Mouse (Mus musculus) C2C12 (cell line): ENCODE measurements at regions not wholly inside any gene's neighbourhood (a gene's known extent, or its start where the extent isn't known, plus 50 kb on each side); places are given as distances from the start of the nearest gene placed in this dataset.
"Not testable (repeated sequence)": the region's sequence is repeated elsewhere in the genome, so short reads cannot be mapped to it uniquely, and the experiment has no call there.

Source experiments
- H3K27me3 ChIP-seq: one replicate; pipeline ENCODE4 v1.6.1; 2011; ENCODE audit not compliant: control insufficient read depth, insufficient read depth, insufficient read length
- H3K36me3 ChIP-seq: one replicate; pipeline ENCODE4 v1.6.1; 2011; ENCODE audit not compliant: control insufficient read depth, insufficient read depth
- H3K4me3 ChIP-seq: one replicate; pipeline ENCODE4 v1.5.1; 2011; ENCODE audit warnings: mild to moderate bottlenecking, control low read depth; ENCODE audit not compliant: poor library complexity, insufficient read depth, severe bottlenecking
- H3K79me2 ChIP-seq: one replicate; pipeline ENCODE4 v1.6.1; 2011; ENCODE audit not compliant: control insufficient read depth, insufficient read depth
- H3K79me3 ChIP-seq: one replicate; pipeline ENCODE4 v1.6.1; 2011; ENCODE audit warnings: low read depth, control low read depth
- H3ac ChIP-seq: one replicate; pipeline ENCODE3; 2011; ENCODE audit warnings: low read depth; ENCODE audit not compliant: control insufficient read depth, insufficient read length
- CEBPB ChIP-seq: IDR thresholded peaks from one replicate; pipeline ENCODE4 v1.6.1; 2011; ENCODE audit warnings: low read depth, mild to moderate bottlenecking, control low read depth, moderate library complexity
- CTCF ChIP-seq: IDR thresholded peaks from one replicate; pipeline ENCODE4 v1.5.1; 2011; ENCODE audit not compliant: control insufficient read depth, insufficient read depth, insufficient read length
- FOSL1 ChIP-seq: IDR thresholded peaks from one replicate; pipeline ENCODE4 v1.8.0; 2011; ENCODE audit warnings: mild to moderate bottlenecking, low read length; ENCODE audit not compliant: poor library complexity, insufficient read depth, severe bottlenecking
- MAX ChIP-seq: IDR thresholded peaks from one replicate; pipeline ENCODE4 v1.6.1; 2011; ENCODE audit warnings: mild to moderate bottlenecking, control low read depth
- MYOD1 ChIP-seq: IDR thresholded peaks from one replicate; pipeline ENCODE4 v1.6.1; 2011; ENCODE audit warnings: low read depth; ENCODE audit not compliant: control insufficient read depth, insufficient read length
- MYOG ChIP-seq: IDR thresholded peaks from one replicate; pipeline ENCODE4 v1.6.1; 2011; ENCODE audit not compliant: control insufficient read depth, insufficient read length; ENCODE audit errors: extremely low read depth
- USF1 ChIP-seq: IDR thresholded peaks from one replicate; pipeline ENCODE4 v1.6.1; 2011; ENCODE audit warnings: low read depth, mild to moderate bottlenecking, control low read depth, moderate library complexity

DNA sequence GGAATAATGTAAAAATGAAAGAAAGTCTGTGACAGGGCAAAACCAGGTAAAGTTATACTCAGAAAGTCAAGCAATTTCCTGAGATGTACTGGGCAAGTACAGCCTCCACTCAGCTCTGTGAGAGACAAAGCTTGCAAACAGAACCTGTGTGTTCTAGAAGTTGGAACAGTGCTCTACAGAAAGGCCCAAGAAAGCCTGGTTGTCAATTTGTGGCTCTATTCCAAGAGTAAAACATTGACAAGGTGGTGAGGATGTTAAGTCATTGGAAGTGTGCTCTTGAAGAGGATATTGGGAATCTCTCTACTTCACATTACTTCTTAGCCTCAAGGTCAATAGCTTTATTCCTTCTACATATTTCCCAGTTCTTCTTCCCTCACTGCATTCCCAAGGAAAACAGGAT, 129.9 kb upstream of the Plxna2 start:
- Histone ChIP-seq H3K79me2 (no peaks in the 10 kb centered on the region), H3ac (no peak overlapping the region), H3K27me3 (no peaks in the 10 kb centered on the region), H3K36me3 (no peaks in the 10 kb centered on the region), H3K79me3 (no peaks in the 10 kb centered on the region), H3K4me3 (no peak overlapping the region)
- no peak for TF ChIP-seq MYOG
- TF ChIP-seq CEBPB: no peak
- TF ChIP-seq MYOD1: no peak
- TF ChIP-seq CTCF: no peak
- TF ChIP-seq USF1: no peak
- TF ChIP-seq MAX: no peak
- TF ChIP-seq FOSL1: no peak

DNA sequence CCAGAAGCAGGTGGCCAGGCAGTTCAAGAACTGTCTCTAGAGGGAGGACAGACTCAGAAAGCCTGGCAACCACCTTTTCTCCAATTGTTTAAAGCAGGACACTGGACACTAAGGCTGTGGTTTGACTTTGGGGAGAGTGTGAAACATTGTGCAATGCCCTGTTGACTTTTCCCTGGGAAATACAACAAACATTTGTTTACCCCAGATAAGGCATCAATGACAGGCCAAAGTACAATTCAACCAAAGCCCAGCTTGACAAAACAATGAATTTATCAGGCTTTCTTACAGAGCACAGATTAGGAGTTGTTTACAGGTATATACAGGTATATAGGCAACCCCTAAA, 135.3 kb upstream of the Plxna2 start:
- Histone ChIP-seq H3K4me3 (no peak overlapping the region), H3K27me3 (no peaks in the 10 kb centered on the region), H3K79me2 (no peaks in the 10 kb centered on the region), H3K79me3 (no peaks in the 10 kb centered on the region), H3K36me3 (no peaks in the 10 kb centered on the region), H3ac (no peak overlapping the region)
- TF ChIP-seq CTCF (no peak), MAX (no peak), MYOD1 (no peak), FOSL1 (no peak), USF1 (no peak), CEBPB (no peak), MYOG (no peak)

DNA sequence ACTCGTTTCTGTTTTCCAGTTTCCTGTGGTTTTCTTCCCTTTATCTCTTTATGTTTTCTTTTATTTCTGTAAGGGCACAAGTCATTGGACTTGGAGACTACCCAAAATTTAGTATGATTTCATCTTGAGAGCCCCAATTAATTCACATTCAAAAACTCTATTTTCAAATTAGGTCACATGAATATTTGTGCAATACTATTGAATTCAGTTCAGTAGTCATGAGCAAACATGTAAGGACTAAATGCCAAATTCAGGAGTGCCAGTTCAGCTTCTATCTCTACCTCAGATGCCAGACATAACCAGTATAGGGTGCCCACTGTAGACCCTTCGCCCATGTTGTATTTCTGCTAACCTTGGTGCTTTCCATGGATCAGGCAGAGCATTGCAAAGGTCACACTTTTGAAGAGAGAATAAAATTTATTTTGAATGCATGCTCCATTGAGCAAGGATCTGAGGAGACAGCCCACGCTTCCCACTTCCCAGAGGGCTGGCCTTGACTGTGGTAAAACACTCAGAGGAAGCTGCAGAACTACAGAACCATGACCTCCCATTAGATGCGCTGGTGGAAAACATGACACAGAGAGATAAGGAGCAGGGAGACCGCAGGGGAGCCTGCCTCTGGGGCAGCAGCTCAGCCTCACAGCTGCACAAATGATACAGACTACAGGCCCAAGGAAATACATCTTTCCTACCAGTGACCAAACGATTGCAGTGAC, 135.9 kb upstream of the Plxna2 start:
- H3K4me3 ChIP-seq: no peak overlapping the region
- H3K36me3 ChIP-seq: no peaks in the 10 kb centered on the region
- H3ac ChIP-seq: no peak overlapping the region
- no peak for TF ChIP-seq FOSL1
- TF ChIP-seq MYOD1: no peak
- H3K27me3 ChIP-seq: no peaks in the 10 kb centered on the region
- no peaks in the 10 kb centered on the region for H3K79me3 ChIP-seq
- no peaks in the 10 kb centered on the region for H3K79me2 ChIP-seq

DNA sequence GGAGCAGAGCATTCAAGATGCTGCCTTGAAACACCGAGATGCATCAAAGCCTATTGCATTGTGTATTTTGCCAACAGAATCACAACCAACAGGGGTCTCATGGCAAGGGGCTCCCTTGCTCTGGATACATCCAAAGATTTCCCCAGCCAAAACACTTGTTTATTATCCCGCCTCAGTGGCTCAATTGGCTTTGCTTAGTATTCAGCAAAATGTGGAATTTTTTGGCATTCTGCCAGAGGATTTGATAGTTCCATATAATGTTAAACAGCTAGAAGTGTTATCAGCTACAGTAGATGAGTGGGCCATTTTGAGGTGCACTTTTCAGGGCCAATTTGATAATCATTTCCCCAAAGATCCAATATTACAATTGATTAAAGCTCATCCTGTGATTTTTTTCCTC, 146.7 kb upstream of the Plxna2 start:
- not testable (repeated sequence) for H3K79me2 ChIP-seq, H3K36me3 ChIP-seq, H3K79me3 ChIP-seq, H3K27me3 ChIP-seq, H3K4me3 ChIP-seq, H3ac ChIP-seq

DNA sequence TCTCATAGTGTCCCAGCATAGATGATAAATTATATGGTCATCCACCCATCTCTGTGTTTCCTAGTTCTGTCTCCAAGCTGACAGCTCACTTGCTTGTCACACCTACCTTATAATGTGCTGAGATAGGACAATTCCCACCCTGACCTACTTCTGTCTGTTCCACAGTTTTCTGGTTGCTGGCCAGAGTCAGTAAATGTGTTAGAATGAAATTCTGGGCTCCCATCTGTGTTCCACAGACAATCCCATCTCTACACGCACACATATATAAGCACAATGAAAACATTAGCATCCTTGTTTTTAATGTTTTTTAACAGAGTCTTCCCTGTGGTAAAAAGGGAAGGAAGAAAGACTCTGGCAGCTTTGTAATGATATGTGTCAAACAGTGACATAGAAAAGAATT, 165.5 kb upstream of the Plxna2 start:
- no peak overlapping the region for H3K4me3 ChIP-seq
- no peak overlapping the region for H3ac ChIP-seq
- no peaks in the 10 kb centered on the region for H3K27me3 ChIP-seq
- no peaks in the 10 kb centered on the region for H3K79me3 ChIP-seq
- H3K79me2 ChIP-seq: no peaks in the 10 kb centered on the region
- TF ChIP-seq FOSL1: no peak
- no peaks in the 10 kb centered on the region for H3K36me3 ChIP-seq

DNA sequence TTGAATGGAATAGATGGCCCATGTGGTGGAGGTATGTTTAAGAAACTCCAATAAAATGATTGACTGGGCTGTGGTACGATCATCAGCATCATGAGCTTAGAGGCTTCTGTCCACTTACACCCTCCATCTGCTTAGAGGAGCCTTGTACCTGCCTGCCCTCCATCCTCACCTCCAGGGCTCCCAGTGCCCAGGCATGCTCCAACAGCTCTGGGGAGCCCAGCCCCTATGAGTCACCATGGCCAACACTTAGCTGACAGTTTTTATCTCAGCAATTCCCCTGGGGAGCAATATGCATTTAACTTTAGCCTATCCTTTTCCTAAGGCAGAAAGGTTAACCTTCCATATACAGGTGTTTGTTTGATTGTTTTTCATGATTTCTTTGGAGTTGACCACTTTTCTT, 174.3 kb upstream of the Plxna2 start:
- no peaks in the 10 kb centered on the region for H3K79me3 ChIP-seq
- H3K79me2 ChIP-seq: no peaks in the 10 kb centered on the region
- H3K27me3 ChIP-seq: no peaks in the 10 kb centered on the region
- H3ac ChIP-seq: no peak overlapping the region
- no peak overlapping the region for H3K4me3 ChIP-seq
- H3K36me3 ChIP-seq: no peaks in the 10 kb centered on the region
- no peak for TF ChIP-seq CTCF
- TF ChIP-seq MYOG: no peak
- no peak for TF ChIP-seq FOSL1
- TF ChIP-seq MYOD1: no peak
- no peak for TF ChIP-seq CEBPB
- TF ChIP-seq MAX: no peak
- no peak for TF ChIP-seq USF1

DNA sequence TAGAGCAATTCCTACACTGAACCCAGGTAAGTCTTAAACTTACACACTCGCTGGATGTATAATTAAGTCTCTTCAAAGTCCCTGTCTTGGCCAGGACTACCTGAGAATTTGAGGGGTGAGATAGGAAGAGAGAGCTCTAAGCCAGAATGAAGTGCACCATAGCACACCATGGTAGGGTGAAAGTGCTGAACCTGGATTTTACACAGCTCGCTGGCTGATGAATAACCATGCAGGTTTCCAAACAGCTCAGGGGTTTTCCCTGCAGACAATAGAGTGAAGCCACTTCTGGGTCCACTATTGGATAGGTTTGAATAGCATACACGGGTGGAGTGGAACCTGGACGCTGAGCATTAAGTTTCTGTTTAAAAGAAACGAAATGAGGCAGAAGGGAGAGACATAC, 180.7 kb upstream of the Plxna2 start:
- TF ChIP-seq MAX: no peak
- no peak for TF ChIP-seq MYOD1
- TF ChIP-seq MYOG: no peak
- no peak for TF ChIP-seq CEBPB
- TF ChIP-seq FOSL1: no peak
- no peak for TF ChIP-seq USF1
- no peak for TF ChIP-seq CTCF
- Histone ChIP-seq H3K36me3 (no peaks in the 10 kb centered on the region), H3K4me3 (no peak overlapping the region), H3K27me3 (no peaks in the 10 kb centered on the region), H3K79me2 (no peaks in the 10 kb centered on the region), H3K79me3 (no peaks in the 10 kb centered on the region), H3ac (no peak overlapping the region)
